19 mouse cellular contexts compared by ENCODE assay signal in genomic region chr3:108844026-108844425, GRCm38 (mm10). TPM values are rescaled to one million over a fixed set of nuclear protein-coding genes. Genes with fewer than 3 reads are reported as not detected.
"Had no signal": no experiment of that assay in that cellular context is flagged by ENCODE, and none has a peak within 500 bp of the region (broad histone marks: within the 10 kb centered on the region; RNA-seq: fewer than 3 reads in every experiment).

No protein-coding gene starts in this region.

- ATAC-seq: liver, postnatal 0 days; lung, postnatal 0 days; midbrain, embryonic 15.5 days had no signal

- H3K9me3 ChIP-seq: kidney, embryonic 15.5 days; limb, embryonic 12.5 days; limb, embryonic 15.5 days; midbrain, embryonic 12.5 days; midbrain, embryonic 15.5 days; neural tube, embryonic 13.5 days; stomach, embryonic 15.5 days had no signal

- H3K27ac ChIP-seq: kidney, embryonic 15.5 days; limb, embryonic 12.5 days; limb, embryonic 15.5 days; liver, embryonic 14.5 days; macrophage; midbrain, embryonic 12.5 days; midbrain, embryonic 15.5 days; neural tube, embryonic 13.5 days; stomach, embryonic 15.5 days had no signal

- H3K27me3 ChIP-seq: kidney, embryonic 15.5 days; limb, embryonic 12.5 days; limb, embryonic 15.5 days; midbrain, embryonic 12.5 days; midbrain, embryonic 15.5 days; neural tube, embryonic 13.5 days; stomach, embryonic 15.5 days had no signal

- H3K4me2 ChIP-seq: kidney, embryonic 15.5 days; limb, embryonic 12.5 days; limb, embryonic 15.5 days; liver, embryonic 11.5 days; lung, embryonic 14.5 days; midbrain, embryonic 12.5 days; midbrain, embryonic 15.5 days; neural tube, embryonic 13.5 days; stomach, embryonic 15.5 days had no signal

- H3K9ac ChIP-seq: kidney, embryonic 15.5 days; limb, embryonic 12.5 days; limb, embryonic 15.5 days; liver, embryonic 14.5 days; liver, postnatal 0 days; lung, embryonic 14.5 days; midbrain, embryonic 12.5 days; midbrain, embryonic 15.5 days; neural tube, embryonic 13.5 days; stomach, embryonic 15.5 days had no signal

- H3K36me3 ChIP-seq: kidney, embryonic 15.5 days; limb, embryonic 12.5 days; limb, embryonic 15.5 days; midbrain, embryonic 12.5 days; midbrain, embryonic 15.5 days; neural tube, embryonic 13.5 days; stomach, embryonic 15.5 days had no signal

- H3K4me3 ChIP-seq: kidney, embryonic 15.5 days; limb, embryonic 12.5 days; limb, embryonic 15.5 days; midbrain, embryonic 12.5 days; midbrain, embryonic 15.5 days; neural tube, embryonic 13.5 days; stomach, embryonic 15.5 days had no signal

- DNase-seq: kidney, postnatal 10 days; left cerebral cortex, postnatal 4 days; liver, postnatal 0 days; lung, embryonic 14.5 days; retina, postnatal 1 day; right cerebral cortex, postnatal 25 days; spleen, adult 18-20 months; thymus, postnatal 25 days had no signal

RNA-seq across cellular contexts. Expression of gene Fndc7, which starts 45.8 kb away (rescaled TPM):
- polyA plus RNA-seq: kidney, embryonic 15.5 days; liver, embryonic 11.5 days; liver, embryonic 14.5 days; midbrain, embryonic 12.5 days; neural tube, embryonic 13.5 days had no signal
